Mouse (Mus musculus) right cerebral cortex, adult 2 months (tissue): ENCODE measurements around the gene Ifi203.
"Not testable (repeated sequence)": the region's sequence is repeated elsewhere in the genome, so short reads cannot be mapped to it uniquely, and the experiment has no call there.

ENCODE experiments used
- DNase-seq, 2 experiments: peaks; one replicate each; pipeline ENCODE4 v3.0.0; 2021 to 2022; ENCODE audit warnings: low spot score in 2 of 2

Ifi203 gene

DNA sequence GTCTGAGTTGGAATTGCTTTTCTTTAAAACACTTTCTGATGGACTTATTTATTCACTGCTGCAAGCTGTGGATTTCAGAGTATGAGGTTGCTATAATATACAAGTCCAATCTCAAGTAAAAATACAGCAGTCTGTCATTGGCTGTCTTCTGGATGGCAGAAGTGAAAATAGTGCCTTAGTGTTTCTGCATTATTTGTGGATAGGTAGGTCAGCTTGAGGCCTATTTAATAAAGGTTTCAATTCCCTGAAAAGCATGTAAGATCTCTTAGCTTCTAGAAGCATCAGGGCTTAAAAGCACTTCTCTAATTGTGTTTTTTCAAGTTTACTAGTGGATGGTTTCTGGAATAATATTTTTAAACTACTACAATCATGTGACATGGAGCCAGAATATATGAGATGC, 52.7 kb downstream of the Ifi203 start:
- DNase-seq: not testable (repeated sequence)

DNA sequence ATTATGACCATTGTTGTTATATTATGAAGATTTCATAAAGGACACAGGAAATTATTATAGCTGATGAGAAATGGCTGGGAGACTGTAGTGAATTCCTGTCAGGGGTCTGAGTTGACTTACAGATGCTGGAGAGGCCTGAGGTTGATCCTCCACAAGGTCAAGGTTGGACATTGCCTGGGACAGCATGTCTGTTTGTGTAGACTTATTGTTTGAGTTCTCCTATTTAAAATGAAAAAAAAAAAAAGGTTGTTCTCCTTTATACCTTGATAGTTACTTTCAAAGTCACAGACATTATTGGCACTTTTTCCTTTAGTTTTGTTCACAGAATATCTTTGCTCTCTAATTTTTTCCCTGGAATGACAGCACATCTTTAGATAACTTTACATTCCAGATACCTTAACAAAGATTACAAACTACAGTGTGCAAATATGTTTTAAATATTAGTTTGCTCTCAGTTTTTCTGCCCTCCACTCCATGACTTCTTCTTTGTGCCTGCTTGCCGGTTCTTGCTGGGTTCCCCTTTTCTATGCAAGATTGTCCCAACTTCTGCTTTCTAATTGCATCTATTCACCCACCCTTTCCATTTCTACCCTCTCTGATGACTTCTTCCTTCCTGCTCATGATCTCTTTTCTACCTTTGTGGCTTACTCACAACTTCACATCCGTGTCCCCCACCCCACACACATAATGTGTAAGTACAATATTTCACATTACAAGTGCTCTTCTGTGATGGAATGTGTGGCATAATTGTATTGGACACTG, 55.3 kb downstream of the Ifi203 start:
- not testable (repeated sequence) for DNase-seq

DNA sequence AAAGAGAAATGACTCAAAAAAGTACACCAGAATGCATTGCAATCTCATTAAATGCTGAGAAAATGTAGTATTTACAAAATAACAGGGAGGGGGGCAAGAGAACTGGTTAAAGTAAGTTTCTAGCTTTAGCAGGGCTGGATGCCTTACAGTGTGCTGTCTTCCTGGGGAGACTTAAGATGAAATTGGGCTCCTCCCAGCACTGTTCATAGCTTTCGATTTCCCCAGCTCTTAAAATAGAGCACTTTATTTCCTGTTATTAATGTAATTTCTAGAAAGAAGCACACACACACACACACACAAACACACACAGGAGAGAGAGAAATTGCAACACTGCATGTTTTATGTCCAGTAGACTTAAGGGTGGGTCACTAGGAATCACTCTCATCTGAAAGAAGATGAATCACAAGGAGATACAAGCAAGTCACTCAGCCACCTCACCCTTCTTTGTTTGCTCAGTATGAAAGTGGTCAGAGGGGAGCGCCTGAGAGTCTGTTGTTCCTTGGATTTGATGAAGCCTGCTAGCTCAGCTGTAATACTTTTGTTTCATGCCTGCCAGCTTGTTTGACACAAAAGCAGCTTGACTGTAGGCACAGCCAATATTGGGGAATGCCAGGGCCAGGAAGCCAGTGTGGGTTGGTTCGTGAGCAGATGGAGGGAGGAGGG, 62.3 kb downstream of the Ifi203 start:
- not testable (repeated sequence) for DNase-seq

DNA sequence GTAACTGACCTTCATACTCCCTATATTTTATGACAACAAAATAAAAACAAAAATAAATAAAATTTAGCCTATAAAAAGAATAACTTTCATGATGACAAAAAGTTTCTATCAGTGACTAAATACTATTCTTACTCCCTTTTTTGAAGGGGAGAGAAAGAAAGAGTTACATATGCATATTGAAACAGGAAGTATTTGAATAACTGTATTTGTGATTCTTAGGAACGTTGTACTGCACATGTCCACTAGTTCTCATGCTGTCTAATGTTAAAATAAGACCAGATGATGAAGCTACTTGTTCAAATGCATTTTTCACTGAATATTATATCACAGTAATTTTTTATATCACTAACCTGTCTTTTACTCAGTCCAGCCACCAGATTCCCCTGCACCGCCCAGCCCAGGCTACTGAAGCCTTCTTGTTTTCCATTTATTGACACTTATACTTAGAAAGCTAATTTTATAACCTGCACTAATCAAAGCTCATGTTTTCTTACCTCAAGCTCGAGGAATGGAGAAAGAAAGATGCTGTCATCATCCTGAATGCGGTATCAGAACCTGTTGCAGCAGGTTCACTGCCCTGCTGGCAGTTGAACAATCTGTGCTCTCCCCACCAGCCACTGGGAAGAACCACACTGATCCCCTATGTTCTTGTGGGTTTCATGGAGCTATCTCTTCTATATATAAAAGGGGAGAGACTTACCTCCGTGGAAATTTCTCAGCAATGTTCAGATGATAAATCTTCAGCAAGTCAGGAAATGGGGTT, 63.1 kb downstream of the Ifi203 start:
- DNase-seq: not testable (repeated sequence)

DNA sequence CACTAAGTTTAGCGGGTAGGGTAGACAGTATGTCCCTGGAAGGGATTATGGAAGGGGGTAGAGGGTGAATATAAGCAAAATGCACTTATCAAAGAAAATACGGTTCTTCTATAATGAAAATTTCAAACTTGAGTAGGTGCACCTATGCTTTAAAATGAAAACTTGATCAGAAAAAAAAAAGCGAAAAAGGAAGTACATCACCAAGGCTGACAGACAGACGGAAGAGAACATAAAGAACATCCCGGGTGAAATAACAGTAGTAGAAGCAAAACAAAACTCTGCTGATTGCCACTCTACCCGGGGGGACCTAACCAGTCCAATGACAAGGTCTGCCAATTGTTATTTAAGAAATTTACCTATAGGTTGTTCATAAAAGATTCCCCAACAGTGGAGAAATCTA, 64.2 kb downstream of the Ifi203 start:
- not testable (repeated sequence) for DNase-seq

DNA sequence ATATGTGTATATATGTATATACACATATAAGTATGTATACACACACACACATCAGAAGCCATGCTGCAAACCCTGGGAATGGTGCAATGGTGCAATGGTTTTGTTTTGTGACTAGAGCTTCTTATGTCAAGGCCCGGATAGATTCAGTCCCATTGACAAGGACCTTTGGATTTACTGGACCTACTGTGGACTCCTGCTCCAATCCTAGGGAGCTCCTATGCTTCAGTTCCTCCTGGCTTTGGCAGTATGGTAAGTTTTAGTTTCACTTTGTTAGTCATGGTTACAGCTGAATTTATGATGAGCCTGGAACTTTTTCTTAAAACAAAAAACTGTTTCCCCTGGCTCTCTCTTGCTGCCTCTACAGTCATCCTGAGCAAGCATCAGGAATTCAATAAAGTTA, 65.3 kb downstream of the Ifi203 start:
- not testable (repeated sequence) for DNase-seq
